Mouse (Mus musculus): ENCODE results near the gene Utrn. TPM values are rescaled to one million over a fixed set of nuclear protein-coding genes. Genes with fewer than 3 reads are reported as not detected.

Gene Utrn
- total RNA-seq, 2 experiments from 2014 or later, result 20.1 to 28.1 TPM

GRCm38 (mm10) chr10:12888373-12888772, 19.2 kb upstream of the Utrn start:
- no peak for DNase-seq
- Histone ChIP-seq H3K27ac (no peak overlapping the region), H3K4me3 (no peak overlapping the region)
- no peak for TF ChIP-seq CTCF (IDR thresholded peaks at IDR 0.05)
- intact Hi-C loops (cut with DNase I), result no loop called here

GRCm38 (mm10) chr10:12887792-12888191, 18.6 kb upstream of the Utrn start:
- no peak for DNase-seq
- intact Hi-C loops (cut with DNase I), result no loop called here
- Histone ChIP-seq H3K4me3 (no peak overlapping the region), H3K27ac (no peak overlapping the region)
- no peak for TF ChIP-seq CTCF (IDR thresholded peaks at IDR 0.05)

- Histone ChIP-seq H3K27ac (no peak overlapping the region), H3K4me3 (no peak overlapping the region)
- no peak for TF ChIP-seq CTCF (IDR thresholded peaks at IDR 0.05)
- intact Hi-C loops (cut with DNase I), result no loop called here
- no peak for DNase-seq
Measured at GRCm38 (mm10) chr10:12884308-12884948, 15.3 kb upstream of the Utrn start.

- Histone ChIP-seq H3K27ac (no peak overlapping the region), H3K4me3 (no peak overlapping the region)
- no peak for DNase-seq
- no peak for TF ChIP-seq CTCF (IDR thresholded peaks at IDR 0.05)
- intact Hi-C loops (cut with DNase I), result no loop called here
Measured at GRCm38 (mm10) chr10:12881911-12882310, 12.7 kb upstream of the Utrn start.

- DNase-seq, result no peak
- no peak for TF ChIP-seq CTCF (IDR thresholded peaks at IDR 0.05)
- H3K4me3 ChIP-seq, result no peak overlapping the region
- intact Hi-C loops (cut with DNase I), result no loop called here
- H3K27ac ChIP-seq, result no peak overlapping the region
Measured at GRCm38 (mm10) chr10:12879313-12879695, 10.1 kb upstream of the Utrn start.

GRCm38 (mm10) chr10:12878661-12879312, 9.6 kb upstream of the Utrn start:
- Histone ChIP-seq H3K27ac (no peak overlapping the region), H3K4me3 (peak overlapping the region; percentile 37)
- no peak for TF ChIP-seq CTCF (IDR thresholded peaks at IDR 0.05)
- intact Hi-C loops (cut with DNase I), result no loop called here
- DNase-seq, result peak; percentile 79

GRCm38 (mm10) chr10:12876426-12876825, 7.3 kb upstream of the Utrn start:
- TF ChIP-seq CTCF (IDR thresholded peaks at IDR 0.05), result no peak
- Histone ChIP-seq H3K4me3 (no peak overlapping the region), H3K27ac (no peak overlapping the region)
- intact Hi-C loops (cut with DNase I), result no loop called here
- no peak for DNase-seq

- H3K27ac ChIP-seq, result no peak overlapping the region
- no peak for TF ChIP-seq CTCF (IDR thresholded peaks at IDR 0.05)
- no peak overlapping the region for H3K4me3 ChIP-seq
- DNase-seq, result no peak
- intact Hi-C loops (cut with DNase I), result no loop called here
Measured at GRCm38 (mm10) chr10:12875410-12875809, 6.2 kb upstream of the Utrn start.

- intact Hi-C loops (cut with DNase I), result no loop called here
- no peak for DNase-seq
- no peak for TF ChIP-seq CTCF (IDR thresholded peaks at IDR 0.05)
- Histone ChIP-seq H3K27ac (no peak overlapping the region), H3K4me3 (no peak overlapping the region)
Measured at GRCm38 (mm10) chr10:12874577-12875277, 5.6 kb upstream of the Utrn start.

GRCm38 (mm10) chr10:12869846-12870245, 681 bp upstream of the Utrn start:
- H3K27ac ChIP-seq, result peak overlapping the region; percentile 95; the same call in 1 of the 2 replicates
- peak overlapping the region; percentile 96 for H3K4me3 ChIP-seq
- no peak for TF ChIP-seq CTCF (IDR thresholded peaks at IDR 0.05)
- intact Hi-C loops (cut with DNase I), result loop anchor here (1.0 to 5.0 kb wide), 3 partner anchors 51 to 178 kb away; no protein-coding TSS in a partner anchor
- no peak for DNase-seq

GRCm38 (mm10) chr10:12868189-12869028, 756 bp downstream of the Utrn start:
- peak; percentile 83 for DNase-seq
- peak overlapping the region; percentile 96 for H3K4me3 ChIP-seq
- intact Hi-C loops (cut with DNase I), result loop anchor here (1.0 to 5.0 kb wide), 3 partner anchors 53 to 176 kb away; no protein-coding TSS in a partner anchor
- TF ChIP-seq CTCF (IDR thresholded peaks at IDR 0.05), result no peak
- H3K27ac ChIP-seq, result peak overlapping the region; percentile 95

- DNase-seq, result no peak
- peak overlapping the region; percentile 96 for H3K4me3 ChIP-seq
- peak overlapping the region; percentile 95 for H3K27ac ChIP-seq
- no peak for TF ChIP-seq CTCF (IDR thresholded peaks at IDR 0.05)
- intact Hi-C loops (cut with DNase I), result loop anchor here (5.0 kb wide), 2 partner anchors 130 to 175 kb away; no protein-coding TSS in a partner anchor
Measured at GRCm38 (mm10) chr10:12867733-12868188, 1.4 kb downstream of the Utrn start.

Measured in gastrocnemius, adult 2 months (tissue).